8 mouse cellular contexts compared by ENCODE assay signal in the genomic region with DNA sequence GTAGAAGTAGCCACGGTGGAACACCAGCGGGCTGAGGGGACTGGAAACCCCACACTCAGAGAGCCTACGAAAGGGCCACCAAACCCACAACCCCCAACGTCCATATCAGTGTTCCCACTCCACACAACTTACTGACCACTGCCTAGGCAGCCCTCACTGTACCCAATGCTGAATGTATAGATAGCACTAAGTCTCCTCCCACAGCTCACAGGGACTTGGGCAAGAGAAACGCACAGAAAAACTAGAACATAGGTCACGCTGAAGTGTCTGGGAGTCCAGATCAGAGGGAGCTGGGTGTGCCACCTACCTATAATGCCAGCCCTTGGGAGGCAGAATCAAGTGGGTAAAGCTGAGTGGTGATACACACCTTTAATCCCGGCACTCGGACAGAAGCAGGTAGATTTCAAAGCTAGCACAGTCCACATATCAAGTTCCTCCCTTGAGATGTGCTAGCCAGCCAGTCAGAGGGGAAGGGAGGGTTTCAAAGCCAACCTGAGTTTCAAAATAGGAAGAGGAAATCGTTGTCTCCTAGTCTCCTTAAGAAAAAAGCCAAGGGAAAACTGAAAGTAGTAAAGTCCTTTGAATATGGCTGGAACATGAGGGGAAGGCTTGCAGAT. TPM values are rescaled to one million over a fixed set of nuclear protein-coding genes. Genes with fewer than 3 reads are reported as not detected.
DNase-seq lines count a peak whose midpoint lies in the region; ATAC-seq and TF ChIP-seq lines count a peak whose summit lies in the region.

No protein-coding gene starts in this region.

- H3K4me3 ChIP-seq in bone marrow, adult 2 months (replicated peaks; ENCODE audit: control insufficient read depth, low read depth, low read length) = peak overlapping the region; percentile 47
- H3K4me3 ChIP-seq in hindbrain, embryonic 11.5 days (ENCODE audit: low read depth, low read length) = no peak overlapping the region
- no peak overlapping the region; the same call in 1 of the 2 replicates for H3K4me3 ChIP-seq in lung, postnatal 0 days (ENCODE audit: low read depth, low read length)
- no peak overlapping the region for H3K4me3 ChIP-seq in cerebellum, adult 2 months (replicated peaks; ENCODE audit: insufficient read depth, low read depth, low read length)

- no peaks in the 10 kb centered on the region for H3K36me3 ChIP-seq in hindbrain, embryonic 11.5 days (ENCODE audit: control insufficient read depth, insufficient read depth, low read length)
- H3K36me3 ChIP-seq in lung, postnatal 0 days (ENCODE audit: insufficient read depth, low read length) = no peaks in the 10 kb centered on the region

- peak overlapping the region; percentile 5; the same call in 1 of the 2 replicates for H3K4me2 ChIP-seq in hindbrain, embryonic 11.5 days (replicated peaks; ENCODE audit: low read depth, low read length)
- peak overlapping the region; percentile 95 for H3K4me2 ChIP-seq in lung, postnatal 0 days (replicated peaks; ENCODE audit: low read depth, low read length)

- H3K4me1 ChIP-seq in bone marrow, adult 2 months (ENCODE audit: control insufficient read depth, insufficient read depth, low read length) = peaks cover 5% of the 10 kb centered on the region; the same call in 1 of the 2 replicates
- 0 out of 2 replicates have a peak, but pooled peaks cover 2% of the 10 kb centered on the region for H3K4me1 ChIP-seq in hindbrain, embryonic 11.5 days (replicated peaks; ENCODE audit: control insufficient read depth, insufficient read depth, low read length)
- H3K4me1 ChIP-seq in lung, postnatal 0 days (ENCODE audit: insufficient read depth, low read depth, low read length) = peaks cover 14% of the 10 kb centered on the region; the same call in 1 of the 2 replicates
- H3K4me1 ChIP-seq in cerebellum, adult 2 months (ENCODE audit: control insufficient read depth, insufficient read depth, low read length) = peaks cover 2% of the 10 kb centered on the region; the same call in 1 of the 2 replicates

- peak overlapping the region; percentile 32 for H3K27ac ChIP-seq in bone marrow, adult 2 months (ENCODE audit: control insufficient read depth, insufficient read depth, low read depth, low read length, poor library complexity)
- no peak overlapping the region for H3K27ac ChIP-seq in hindbrain, embryonic 11.5 days (ENCODE audit: low read depth, low read length)
- H3K27ac ChIP-seq in lung, postnatal 0 days (ENCODE audit: low read length) = peak overlapping the region; percentile 51
- H3K27ac ChIP-seq in cerebellum, adult 2 months (ENCODE audit: insufficient read depth, low read length) = no peak overlapping the region

- ATAC-seq in hindbrain, embryonic 11.5 days (ENCODE audit: low FRiP score) = no peak
- peak; percentile 17 for ATAC-seq in lung, postnatal 0 days

- H3K9me3 ChIP-seq in hindbrain, embryonic 11.5 days (ENCODE audit: control insufficient read depth, low read length) = no peaks in the 10 kb centered on the region
- no peaks in the 10 kb centered on the region for H3K9me3 ChIP-seq in lung, postnatal 0 days (ENCODE audit: low read length)

- no peak for TF ChIP-seq POLR2A in bone marrow, adult 2 months (IDR thresholded peaks at IDR 0.05; ENCODE audit: borderline replicate concordance, control insufficient read depth, low read depth, low read length)
- TF ChIP-seq POLR2A in cerebellum, adult 2 months (IDR thresholded peaks at IDR 0.05; ENCODE audit: borderline replicate concordance, insufficient read depth, low read length) = no peak

- WGBS in bone marrow, adult 2 months = 24% methylated on average over 9 of the region's 9 CpGs
- WGBS in hindbrain, embryonic 11.5 days = 89% methylated on average over 9 of the region's 9 CpGs
- WGBS in lung, postnatal 0 days = 63% methylated on average over 9 of the region's 9 CpGs
- 89% methylated on average over 9 of the region's 9 CpGs for WGBS in cerebellum, adult 2 months

- no peaks in the 10 kb centered on the region for H3K27me3 ChIP-seq in hindbrain, embryonic 11.5 days (ENCODE audit: control insufficient read depth, insufficient read depth, low read length)
- H3K27me3 ChIP-seq in lung, postnatal 0 days (replicated peaks; ENCODE audit: insufficient read depth, low read length) = no peaks in the 10 kb centered on the region
- H3K27me3 ChIP-seq in cerebellum, adult 2 months (ENCODE audit: control insufficient read depth, insufficient read depth, low read length) = no peaks in the 10 kb centered on the region

- TF ChIP-seq EP300 in lung, postnatal 0 days (IDR thresholded peaks at IDR 0.05) = no peak

- H3K9ac ChIP-seq in hindbrain, embryonic 11.5 days (ENCODE audit: low read depth, low read length) = no peak overlapping the region
- H3K9ac ChIP-seq in lung, postnatal 0 days (replicated peaks; ENCODE audit: low read depth) = no peak overlapping the region

- peak; percentile 50 for DNase-seq in 416B (ENCODE audit: low read depth)
- no peak for DNase-seq in hindbrain, embryonic 11.5 days (ENCODE audit: low spot score)
- peak; percentile 83 for DNase-seq in lung, postnatal 0 days (ENCODE audit: low spot score)
- no peak for DNase-seq in cerebellum, adult 2 months
- no peak for DNase-seq in natural killer cell, adult 2 months (ENCODE audit: low spot score in 2 of 2)
- no peak for DNase-seq in right cerebral cortex, postnatal 14 days
- DNase-seq in thymus, postnatal 10 days (ENCODE audit: low spot score in 2 of 2) = no peak

- TF ChIP-seq CTCF in bone marrow, adult 2 months (IDR thresholded peaks at IDR 0.05; ENCODE audit: control insufficient read depth, insufficient read depth, low read length) = no peak
- no peak for TF ChIP-seq CTCF in lung, postnatal 0 days (IDR thresholded peaks at IDR 0.05)
- TF ChIP-seq CTCF in cerebellum, adult 2 months (IDR thresholded peaks at IDR 0.05; ENCODE audit: borderline replicate concordance, insufficient read depth, low read depth, low read length) = no peak

RNA-seq across cellular contexts. Expression of gene Rpia, which starts 1.9 kb away (rescaled TPM):
- polyA plus RNA-seq in bone marrow, adult 2 months (2011; ENCODE audit: insufficient read depth, insufficient read length, low replicate concordance, missing spikeins) = 65.3 and 78.5 TPM in 2 replicates
- 2.5 and 3.7 TPM in 2 replicates for polyA plus RNA-seq in hindbrain, embryonic 11.5 days (2014; fragmentation: Nextera tagmentation; extraction: Ambion mirVana)
- 2.3 and 2.4 TPM in 2 replicates for polyA plus RNA-seq in lung, postnatal 0 days (2015; fragmentation: Nextera tagmentation; extraction: Ambion mirVana)
- 17.7 and 18.4 TPM in 2 replicates for polyA plus RNA-seq in cerebellum, adult 2 months (2012; rRNA removed)

RNA-seq across cellular contexts. Expression of gene Eif2ak3, which starts 54.2 kb away (rescaled TPM):
- polyA plus RNA-seq in bone marrow, adult 2 months (2011; ENCODE audit: insufficient read depth, insufficient read length, low replicate concordance, missing spikeins) = 10.9 and 12.4 TPM in 2 replicates
- 10.5 and 12.4 TPM in 2 replicates for polyA plus RNA-seq in hindbrain, embryonic 11.5 days (2014; fragmentation: Nextera tagmentation; extraction: Ambion mirVana)
- polyA plus RNA-seq in lung, postnatal 0 days (2015; fragmentation: Nextera tagmentation; extraction: Ambion mirVana) = 8.6 and 8.9 TPM in 2 replicates
- 24.0 and 26.7 TPM in 2 replicates for polyA plus RNA-seq in cerebellum, adult 2 months (2012; rRNA removed)

Comparison
In these comparisons a context has a peak if more than half of its experiments do, and no peak if none do; other contexts are left out.
1. DNase-seq: peak in 416B (single experiment) and lung, postnatal 0 days (single experiment); none in hindbrain, embryonic 11.5 days (single experiment), cerebellum, adult 2 months (0 of 2), natural killer cell, adult 2 months (0 of 2), right cerebral cortex, postnatal 14 days (single experiment) and thymus, postnatal 10 days (0 of 2).
2. H3K27ac ChIP-seq: peak in bone marrow, adult 2 months (single experiment) and lung, postnatal 0 days (single experiment); none in hindbrain, embryonic 11.5 days (single experiment) and cerebellum, adult 2 months (single experiment).